Mouse (Mus musculus) urinary bladder, postnatal 4 days (tissue): ENCODE results near the gene Ssxb5.
"Not testable (repeated sequence)": the region's sequence is repeated elsewhere in the genome, so short reads cannot be mapped to it uniquely, and the experiment has no call there.

ENCODE experiments used
- DNase-seq, 2 experiments: peaks; one replicate each; pipeline ENCODE4 v3.0.0; 2021 to 2022; ENCODE audit warnings: low spot score in 2 of 2

The Ssxb5 gene

GRCm38 (mm10) chrX:8803391-8803790 is at the start of gene Ssxb5:
Ssxb5 (plus strand) TSS chrX:8803691.
- not testable (repeated sequence) for DNase-seq

DNA sequence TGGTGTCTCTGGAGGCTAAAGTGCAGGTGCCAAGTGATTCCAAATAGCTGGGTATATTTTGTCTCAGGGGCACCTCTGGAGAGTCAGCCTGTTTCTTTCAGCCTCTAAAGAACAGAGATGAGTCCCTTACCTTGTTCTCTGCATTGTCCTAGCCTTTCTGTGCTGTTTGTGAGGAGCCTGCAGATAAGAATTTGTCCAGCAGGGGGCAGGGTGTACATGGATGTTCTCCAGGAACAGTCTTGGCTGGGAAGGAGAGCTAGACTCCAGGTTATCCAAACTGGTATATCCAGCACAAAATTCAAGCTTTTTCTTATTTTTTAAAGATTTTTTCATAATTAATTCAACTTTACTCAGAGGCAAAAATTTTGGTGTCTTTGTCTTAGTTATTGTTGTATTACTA is 28.6 kb downstream of the Ssxb5 start:
- peak in 1 of 2 experiments; percentile 62 for DNase-seq

DNA sequence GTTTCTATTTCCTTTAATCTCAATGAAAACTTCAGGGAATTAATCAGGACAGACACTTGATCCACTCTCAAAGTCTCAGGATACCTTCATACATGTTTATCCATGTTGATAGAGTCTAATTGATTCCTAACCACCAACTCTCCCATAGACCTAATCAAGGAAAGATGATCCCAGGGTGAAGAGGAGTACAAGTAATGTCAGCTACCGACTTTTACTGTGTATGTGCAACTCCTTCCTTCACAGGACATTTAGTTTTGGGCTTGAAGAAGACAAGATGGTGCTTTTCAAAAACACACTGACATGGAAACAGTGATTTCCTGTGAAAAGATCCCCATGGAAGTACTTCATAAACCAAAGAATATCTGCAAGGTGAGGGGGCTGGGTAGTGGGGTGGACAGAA is 40.2 kb downstream of the Ssxb5 start, which contains the start of gene Gm6592:
TSS of gene Gm6592 (plus strand) at position 301 of the 400 bp plus-strand sequence.
- DNase-seq, result no peak

GRCm38 (mm10) chrX:8852486-8852885 is 49.0 kb downstream of the Ssxb5 start:
- DNase-seq, result no peak
